Mouse (Mus musculus) lung, adult 18-20 months (tissue): ENCODE results near the gene Osm.

ENCODE experiments used
- DNase-seq, 2 experiments: peaks; one replicate each; pipeline ENCODE4 v3.0.0; 2022; ENCODE audit warnings: mixed read lengths in 2 of 2

Gene Osm

DNA sequence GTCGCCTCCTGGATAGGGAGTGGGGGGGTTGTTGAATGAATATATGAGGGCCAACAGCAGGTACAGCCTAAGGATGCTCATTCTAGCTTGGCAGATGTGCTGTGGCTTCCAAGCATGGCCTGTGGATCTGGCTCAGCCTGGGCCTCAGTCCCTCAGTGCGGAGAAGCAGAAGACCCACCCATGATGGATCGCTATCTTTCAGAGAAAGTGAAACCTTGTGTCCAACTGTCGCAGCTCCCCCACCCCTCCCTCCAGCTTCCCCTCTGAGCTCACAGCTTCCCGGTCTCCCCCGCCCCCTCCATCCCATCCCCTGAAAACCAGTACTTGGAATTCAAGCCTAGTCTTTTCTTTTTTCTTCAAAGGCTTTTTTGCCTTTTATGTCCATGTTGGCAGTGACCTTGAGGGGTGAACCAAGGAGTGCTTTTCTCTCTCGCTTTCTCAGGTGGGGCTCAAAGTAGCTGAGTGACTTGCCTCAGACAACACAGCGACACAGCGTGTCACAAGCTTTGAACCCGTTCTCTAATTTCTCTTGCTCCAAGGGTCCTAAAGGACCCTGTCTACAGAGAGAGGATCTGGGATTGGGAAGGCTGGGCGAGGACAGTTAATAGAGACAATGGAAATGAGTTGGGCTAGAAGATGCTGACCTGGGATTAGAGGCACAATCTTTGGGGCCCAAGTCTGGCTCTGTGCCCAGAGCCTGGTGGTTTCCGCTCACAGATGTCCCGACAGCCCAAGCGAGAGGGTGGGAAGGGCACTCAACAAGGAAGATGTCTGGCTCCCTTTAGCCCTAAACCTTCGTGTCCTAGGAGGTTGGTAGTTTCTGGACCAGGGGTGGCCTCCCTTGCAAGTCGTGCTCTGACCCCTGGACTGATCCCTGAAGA, at the start of gene Osm:
Osm (plus strand) TSS at position 756 of the 881 bp plus-strand sequence.
- no peak for DNase-seq

DNA sequence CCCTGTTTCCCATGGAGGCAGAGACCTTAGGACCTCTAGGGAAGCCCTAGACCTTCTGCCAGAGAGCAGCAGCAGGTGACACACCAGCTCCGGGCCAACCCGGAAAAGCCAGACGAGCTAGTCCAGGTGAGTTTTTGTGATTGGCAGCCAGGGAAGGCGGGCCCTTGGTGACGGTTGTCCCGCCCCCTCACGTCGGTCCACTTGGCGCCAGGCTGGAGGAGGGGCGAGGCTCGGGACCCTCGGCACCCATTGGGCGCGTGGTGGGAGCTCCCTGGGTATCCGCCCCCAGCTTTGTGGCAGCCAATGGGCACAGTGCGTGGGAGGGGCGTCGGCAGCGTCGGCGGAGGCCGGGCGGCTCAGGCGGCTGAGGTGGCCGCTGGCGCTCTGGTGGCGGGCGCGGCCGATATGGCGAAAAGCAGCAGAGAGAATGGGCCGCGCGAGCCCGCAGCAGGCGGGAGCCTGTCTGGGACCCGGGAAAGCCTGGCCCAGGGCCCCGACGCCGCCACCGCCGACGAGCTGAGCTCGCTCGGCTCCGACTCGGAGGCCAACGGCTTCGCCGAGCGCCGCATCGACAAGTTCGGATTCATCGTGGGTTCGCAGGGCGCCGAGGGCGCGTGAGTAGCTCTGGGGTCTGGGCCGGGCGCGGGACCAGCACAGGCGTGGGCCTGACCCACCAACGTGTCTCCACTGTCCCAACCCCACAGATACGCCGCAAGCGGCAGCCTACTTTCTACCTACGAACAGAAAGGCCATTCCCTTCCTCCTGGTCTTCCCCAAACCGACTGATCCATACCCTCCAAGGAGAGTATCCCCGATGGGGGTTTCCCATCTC, 49.5 kb upstream of the Osm start, which contains the start of gene Tbc1d10a:
Tbc1d10a (plus strand) TSS at position 304 of the 832 bp plus-strand sequence.
- DNase-seq: peak; percentile 99

DNA sequence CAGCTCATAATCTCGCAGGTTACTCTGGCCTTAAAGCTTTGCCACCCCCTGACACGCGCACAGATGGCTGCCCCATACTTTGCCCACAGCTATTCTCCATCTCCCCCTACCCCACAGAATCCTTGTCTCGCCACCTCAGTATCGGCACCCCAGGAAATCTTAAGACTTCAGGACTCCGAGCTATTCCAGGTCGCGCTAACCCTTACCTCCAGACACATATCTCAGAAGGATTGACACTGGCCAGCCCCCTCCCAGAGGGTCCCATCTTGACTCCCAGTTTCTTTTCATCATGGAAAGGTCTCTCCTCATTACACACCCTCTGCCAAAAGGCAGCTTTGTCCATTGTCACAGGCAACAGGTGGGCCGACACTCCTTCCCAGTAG, 48.9 kb upstream of the Osm start:
- DNase-seq: no peak

DNA sequence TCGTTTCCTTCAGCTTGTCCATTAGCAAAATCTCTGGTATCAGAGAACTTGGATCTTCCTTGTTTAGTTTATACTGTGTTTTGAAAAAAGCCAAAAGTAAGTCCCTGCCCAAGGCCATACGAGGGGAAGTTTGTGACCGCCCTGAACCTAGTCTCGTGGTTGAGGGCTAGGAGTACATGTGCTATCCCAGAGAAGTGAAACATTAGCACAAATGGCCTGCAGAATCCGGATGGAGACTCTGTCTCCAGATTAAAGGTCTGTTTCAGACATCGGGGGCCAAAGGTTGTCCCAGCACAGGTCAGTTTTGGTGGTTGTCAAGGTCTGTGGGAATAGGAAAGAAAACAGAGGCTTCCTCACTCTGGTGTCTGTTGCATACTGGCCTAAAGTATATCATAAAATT, 47.0 kb upstream of the Osm start:
- DNase-seq: no peak

DNA sequence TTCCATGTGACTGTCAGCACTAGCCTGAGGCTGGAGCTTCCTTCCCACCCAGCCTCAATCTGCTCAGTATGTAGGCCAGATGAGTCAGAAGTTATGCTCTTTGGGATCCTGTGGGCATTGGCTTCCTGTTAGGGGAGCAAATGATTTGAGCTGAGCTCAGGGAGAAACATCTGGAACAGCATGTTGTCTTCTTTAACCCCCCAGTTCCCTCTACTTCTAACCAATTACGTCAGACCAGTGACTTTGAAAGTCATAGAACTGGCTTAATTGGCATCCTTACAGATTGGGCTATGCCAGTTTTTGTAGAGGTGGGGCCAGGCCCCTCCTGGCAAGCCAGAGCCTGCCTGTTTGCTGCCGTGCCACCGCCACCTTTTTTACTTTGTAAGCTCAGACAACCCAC, 45.5 kb upstream of the Osm start:
- DNase-seq: no peak

DNA sequence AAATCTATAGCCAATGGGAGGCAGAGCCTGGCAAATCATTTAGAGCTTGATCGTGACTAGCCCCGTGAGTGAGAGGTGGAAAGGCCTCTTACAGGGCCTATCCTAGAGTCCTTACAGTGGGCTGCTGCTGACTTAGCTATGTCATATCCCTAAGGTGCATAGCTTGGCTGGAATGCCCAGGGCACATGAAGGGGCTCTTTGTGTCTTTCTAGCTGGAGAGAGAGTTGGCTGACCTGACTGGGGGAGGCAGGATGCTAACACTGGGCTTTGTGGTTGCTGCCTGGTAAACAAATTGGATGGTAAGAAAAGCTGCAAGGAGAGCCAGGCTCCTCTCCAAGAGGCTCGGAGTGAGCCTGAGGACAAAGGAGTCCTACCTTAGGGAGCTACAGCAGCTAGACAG, 43.5 kb upstream of the Osm start:
- no peak for DNase-seq

DNA sequence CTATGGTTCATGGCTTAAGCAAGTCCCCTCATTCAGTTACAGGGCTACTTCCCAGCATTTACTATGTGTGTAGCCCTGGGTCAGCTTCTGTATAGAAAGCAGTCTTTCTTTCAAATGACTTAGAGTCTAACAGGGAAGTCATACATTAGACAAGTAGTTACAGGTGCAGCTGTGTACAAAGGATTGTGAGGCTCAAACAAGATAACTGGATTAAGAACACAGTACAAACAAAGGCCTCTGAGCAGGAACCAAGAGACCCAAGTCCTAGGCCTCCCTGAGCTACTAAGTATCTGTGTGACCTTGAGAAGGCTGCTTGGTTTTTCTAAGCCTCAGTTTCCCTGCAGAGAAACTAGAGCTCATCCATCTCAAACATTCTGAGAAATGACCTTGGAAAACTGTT, 42.8 kb upstream of the Osm start:
- no peak for DNase-seq

DNA sequence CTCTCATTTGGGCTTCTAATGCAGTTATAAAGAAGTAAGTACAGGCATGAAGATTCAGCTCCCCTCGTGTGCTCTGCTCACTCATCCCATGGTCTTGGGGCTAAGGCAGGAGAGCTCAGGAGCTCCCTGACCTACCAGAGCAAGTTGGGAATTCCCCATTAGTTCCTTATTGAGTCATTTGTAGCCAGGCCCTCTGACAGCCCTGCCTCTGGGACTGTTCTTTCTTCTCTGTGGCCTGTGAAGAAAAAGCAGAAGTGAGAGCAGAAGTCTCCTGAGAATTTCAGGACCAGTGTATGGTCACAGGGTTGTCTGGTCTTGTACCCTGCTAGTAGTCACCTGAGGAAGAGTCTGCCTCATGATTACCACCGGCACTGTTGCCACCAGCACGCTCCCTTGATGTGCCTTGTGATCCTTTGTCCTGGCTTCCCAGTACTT, 40.6 kb upstream of the Osm start:
- peak in 1 of 2 experiments; percentile 39 for DNase-seq

DNA sequence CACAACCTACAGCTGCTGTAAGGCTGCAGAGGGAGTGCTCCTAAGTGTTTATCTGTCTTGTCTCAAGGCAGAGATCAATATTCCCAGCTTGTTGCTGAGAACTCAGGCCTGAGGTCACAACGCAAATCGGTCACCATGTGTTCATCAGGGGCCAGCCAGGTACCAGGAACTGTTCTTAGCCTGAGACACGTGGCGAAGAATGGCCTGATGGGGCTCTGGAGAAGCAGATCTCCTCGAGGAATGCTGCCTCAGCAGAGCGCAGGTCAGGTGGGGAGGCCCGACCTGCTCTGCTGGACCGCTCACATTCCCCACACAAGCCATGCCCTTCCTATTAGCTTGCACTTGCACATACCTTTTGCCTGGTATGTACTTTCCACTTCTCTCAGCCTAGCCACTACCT, 39.6 kb upstream of the Osm start:
- DNase-seq: peak; percentile 74 to 82

DNA sequence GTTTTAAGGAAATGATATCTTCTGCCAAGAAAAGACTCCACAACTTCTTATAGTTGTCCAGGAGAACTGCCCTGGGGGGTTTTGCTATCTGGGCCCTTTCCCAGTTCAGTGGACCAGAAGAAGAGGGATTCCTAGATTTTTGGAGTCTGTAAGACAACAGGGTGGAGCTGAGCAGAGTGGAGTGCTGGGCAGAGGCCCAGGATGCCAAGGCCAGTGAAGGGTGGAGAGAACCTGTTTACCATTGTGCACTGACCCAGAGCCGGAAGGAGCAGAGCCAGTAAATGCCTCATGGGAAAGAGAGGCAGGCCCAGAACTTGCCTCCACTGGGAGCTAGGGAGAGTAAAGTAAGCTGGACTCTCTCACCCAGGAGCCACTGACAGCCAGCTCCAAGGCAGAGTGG, 38.5 kb upstream of the Osm start:
- peak; percentile 74 for DNase-seq

DNA sequence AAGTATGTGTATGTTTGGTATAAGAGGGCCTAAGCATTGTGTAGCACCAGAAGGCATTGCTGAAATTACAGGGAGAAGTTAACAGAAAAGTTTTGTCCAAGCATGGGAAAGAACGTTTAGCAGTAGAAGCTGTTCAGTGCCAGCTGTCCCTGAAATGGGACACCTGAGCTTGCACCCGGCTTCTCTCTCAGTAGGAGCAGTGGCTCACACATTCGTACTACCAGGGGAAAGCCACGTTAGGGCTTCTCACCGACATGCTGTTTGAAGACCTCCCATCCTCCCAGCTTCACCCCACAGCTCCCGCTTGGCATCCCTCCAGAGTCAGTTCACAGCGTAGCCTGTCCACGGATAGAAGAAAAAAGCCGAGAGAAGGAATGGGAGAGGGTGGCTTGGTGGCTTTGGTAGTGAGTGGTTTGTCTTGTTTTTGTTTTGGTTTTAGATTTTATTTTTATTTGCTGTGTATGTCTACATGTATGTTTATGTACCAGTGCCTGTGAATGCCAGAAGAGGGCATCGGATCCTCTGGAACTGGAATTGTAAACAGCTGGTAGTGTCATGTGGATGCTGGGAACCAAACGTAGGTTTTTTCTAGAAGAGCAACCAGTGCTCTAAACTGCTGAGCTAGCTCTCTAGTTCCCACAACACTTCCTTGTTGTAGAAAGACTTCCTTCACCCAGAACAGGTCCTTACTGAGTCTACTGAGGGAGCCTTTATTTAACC, 34.1 kb upstream of the Osm start:
- DNase-seq: no peak

DNA sequence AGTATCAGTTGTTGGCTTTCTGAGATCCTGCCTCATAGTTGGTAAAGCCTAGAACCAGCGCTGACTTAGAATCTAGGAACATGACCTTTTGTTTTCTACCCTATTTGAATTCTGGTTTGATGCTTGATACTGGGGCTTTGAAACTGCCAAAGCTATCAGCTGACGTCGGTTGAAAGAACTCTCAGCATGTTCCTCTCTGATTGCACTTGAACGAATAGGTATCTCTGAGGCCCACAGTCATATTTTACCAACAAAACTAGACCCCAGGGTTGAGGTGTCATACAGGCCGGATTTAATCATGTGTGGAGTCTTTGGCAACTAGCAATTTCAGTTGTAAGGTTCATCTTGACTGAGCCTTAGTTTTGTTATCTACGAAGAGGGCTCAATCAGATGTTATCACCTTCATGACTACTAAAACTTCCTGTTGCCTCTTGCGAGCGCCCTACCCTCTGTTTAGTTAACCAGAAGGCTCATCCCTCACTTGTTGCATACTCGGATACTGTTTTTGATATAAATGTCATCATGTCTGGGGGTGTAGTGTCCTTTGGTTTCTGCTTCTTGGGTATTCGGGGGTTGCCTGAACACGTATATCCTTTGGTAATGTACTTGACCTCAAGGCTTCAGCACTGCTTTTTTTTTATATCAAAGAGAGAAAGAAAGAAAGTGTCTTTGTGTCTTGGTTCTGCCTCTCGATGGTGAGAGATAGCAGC, 33.1 kb upstream of the Osm start:
- no peak for DNase-seq

DNA sequence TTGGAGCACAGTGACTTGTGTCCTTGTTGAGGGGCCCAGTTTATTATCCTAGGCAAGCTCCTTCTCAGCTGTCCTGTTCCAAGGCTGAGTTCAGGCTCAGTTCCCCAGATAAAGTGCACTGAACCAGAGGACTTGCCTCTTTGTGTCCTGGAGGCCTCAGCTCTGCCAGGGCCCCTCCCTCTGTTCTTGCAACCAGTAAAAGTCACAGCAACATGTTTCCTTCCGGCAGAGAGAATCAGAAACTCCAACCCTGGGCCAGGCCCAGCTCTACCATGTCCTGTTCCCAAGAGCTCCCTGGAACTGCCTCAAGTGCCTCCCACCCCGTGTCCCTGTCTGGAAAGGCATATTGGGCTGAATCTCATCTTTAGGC, 32.5 kb upstream of the Osm start:
- DNase-seq: peak; percentile 79 to 88

DNA sequence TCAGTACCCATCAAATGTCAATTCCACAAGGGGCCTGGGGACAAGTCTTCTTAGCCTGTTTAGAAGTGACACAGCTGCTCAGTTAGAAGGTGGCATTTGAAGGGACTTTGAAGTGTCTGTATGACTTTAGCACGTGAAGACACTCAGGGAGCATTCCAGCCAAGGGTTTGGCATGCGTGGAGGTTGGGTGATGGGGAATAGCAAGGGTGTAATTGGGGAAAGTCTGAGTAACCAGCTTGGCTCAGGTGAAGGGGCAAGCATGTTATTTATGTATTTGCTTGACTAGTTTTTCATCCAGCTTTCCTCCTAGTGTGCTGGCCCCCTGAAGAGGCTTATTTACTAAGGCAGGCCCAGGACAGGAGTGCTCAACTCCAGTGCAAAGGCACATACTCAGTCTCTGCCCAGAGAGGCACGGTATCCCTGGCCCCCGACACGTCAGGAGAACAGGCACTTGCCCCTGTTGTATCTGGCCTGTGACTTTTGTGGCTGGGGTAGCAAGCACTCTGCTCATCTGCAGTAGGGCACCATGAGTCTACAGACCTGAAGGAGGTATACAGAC, 31.0 kb upstream of the Osm start:
- DNase-seq: peak; percentile 77 to 85

DNA sequence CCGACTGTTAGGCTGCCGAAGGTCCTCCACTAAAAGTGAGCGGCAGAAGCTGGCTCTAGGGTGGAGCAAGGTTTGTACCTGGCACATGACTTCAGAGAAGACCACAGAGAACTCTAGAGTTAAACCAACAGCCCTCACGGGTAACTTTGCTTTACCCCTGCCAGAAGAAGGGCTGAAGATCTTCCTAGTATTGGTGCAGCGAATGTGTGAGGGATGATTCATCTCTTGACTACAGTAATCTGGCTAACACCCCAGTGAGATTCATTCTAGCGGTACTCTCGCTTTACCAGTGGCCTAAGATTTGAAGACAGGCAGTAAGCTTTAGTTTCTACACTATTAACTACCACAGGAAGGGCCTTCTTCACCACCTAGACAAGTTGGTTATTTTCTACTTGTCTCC, 30.3 kb upstream of the Osm start:
- DNase-seq: no peak

DNA sequence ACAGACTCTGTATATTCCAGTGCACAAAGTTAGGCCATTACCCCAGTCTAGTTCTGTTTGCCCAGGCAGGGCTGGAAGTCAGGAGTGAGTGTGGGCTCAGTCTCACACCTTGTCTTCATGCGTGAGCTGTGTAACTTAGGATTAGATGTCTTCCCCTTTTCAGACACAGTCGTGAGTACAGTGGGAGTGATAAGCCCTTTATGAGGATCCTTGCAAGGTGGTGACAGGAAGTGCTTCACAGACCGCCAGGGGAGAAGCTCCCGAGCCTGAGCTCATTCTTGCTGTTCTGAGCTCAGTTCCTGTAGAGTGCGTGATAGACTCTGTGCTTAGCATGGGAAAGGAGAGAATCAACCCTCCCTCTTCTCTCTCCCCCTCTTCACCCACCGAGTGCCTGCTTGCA, 29.7 kb upstream of the Osm start:
- DNase-seq: no peak

DNA sequence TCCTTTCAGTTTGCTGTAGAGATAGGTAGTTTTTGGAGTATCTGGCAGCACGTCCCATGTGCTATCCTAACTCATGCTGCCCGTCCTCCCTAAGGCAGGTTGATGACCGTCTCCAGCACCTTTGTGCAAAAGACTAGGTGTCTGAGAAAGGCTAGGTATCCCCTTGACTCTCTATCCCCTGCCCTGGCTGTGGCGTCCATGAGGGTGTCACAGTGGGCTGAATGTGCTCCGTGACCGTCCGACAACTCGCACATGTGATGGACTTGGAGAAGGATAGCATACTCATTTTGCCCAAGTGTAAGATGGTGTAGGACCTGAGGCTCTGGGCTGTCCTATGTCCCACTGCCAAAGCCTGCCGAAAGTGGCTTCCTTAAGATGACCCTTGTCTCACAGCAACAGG, 28.6 kb upstream of the Osm start:
- no peak for DNase-seq

DNA sequence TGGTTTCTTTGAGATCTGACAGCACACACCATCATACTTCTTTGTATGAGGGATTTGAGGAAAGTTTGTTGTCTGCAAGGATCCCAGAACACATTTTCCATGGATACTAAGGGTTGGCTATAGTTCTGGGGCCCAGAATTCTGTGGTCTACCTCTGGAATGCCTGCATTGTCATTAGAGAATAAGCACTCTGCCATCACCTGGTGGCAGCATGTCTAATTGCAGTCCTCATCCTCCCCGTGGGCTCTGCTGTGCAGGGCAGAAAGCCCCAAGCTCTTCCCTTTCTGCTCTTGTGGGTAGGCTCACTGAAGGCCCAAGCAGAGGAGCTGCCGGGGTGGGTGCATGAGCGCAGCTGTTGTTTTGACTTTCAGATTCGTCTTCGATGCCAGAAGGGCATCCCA, 26.7 kb upstream of the Osm start:
- DNase-seq: no peak

DNA sequence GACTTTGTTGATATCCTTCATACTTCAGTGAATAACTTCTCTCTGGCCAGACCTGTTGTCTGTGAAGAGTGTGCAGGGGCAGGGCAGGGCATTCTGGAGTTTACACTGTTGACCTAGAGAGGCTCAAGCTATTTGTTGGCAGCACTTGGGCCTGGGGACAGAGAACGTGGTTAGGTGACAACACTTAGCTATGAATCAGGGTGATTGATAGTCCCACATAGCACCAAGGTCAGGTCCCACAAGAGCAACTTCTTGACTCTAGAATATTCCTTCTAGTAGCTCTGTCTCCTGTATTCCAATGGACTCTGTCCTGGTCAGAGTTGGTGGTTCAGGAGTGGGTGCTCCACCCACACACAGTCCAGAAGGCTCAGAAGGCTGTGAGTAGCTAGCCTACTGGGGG, 25.4 kb upstream of the Osm start:
- DNase-seq: peak in 1 of 2 experiments; percentile 34

DNA sequence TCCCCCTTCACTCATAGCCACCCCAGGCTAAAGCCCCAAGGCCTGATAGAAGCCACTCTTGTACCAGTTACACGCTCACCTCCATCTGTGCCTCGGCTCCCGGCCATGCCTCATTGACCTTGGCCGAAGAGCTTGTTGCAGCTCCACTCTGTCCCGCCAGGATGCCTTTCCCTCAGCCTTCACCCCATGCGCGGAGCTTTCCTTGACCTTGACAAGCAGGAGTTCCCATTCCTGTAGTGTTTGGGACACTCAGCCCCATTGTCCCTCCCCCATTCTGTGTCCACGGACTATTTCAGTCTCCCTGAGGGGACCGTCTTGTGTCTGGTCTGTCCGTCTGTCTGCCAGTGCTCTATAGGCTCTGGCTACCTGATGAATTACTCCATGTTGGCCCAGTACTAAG, 23.1 kb upstream of the Osm start:
- no peak for DNase-seq

DNA sequence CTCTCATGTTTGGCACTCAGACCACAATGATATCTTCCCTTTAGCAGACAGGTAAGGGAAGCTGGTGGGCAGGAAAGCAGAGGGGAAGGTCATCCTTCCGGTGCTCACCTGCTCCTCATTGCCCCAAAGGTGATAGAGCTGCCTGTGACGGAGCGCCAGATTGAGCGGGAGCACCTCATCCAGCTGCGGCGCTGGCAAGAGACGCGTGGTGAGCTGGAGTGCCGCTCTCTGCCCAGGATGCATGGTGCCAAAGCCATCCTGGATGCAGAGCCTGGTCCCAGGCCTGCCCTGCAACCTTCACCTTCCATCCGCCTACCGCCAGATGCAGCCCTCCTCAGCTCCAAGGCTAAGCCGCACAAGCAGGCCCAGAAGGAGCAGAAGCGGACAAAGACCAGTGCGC, 21.6 kb upstream of the Osm start:
- no peak for DNase-seq

DNA sequence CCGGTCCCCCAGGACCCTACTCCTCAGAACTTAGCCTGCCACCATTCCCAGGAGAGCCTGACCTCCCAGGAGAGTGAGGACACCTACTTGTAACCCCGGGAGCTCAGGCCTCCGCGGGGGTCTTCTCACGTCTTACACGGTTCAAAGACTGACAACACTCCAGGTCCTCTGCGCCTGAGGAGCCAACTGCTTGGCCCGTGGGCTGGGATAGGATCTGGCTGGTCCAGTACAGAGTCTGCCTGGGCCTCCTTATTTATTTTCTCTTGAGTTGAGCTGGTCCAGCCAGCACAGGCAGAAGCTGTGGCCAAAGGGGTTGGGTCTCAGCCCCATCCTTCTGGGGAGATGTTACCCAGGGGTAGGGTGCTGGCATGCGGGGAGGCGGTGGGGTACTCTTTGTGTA, 21.2 kb upstream of the Osm start:
- DNase-seq: no peak
